Mouse (Mus musculus) neural tube, embryonic 14.5 days (tissue): ENCODE results near the gene Selenok. TPM values are rescaled to one million over a fixed set of nuclear protein-coding genes. Genes with fewer than 3 reads are reported as not detected.

ENCODE experiments used
- ATAC-seq: fragments of 200-750 bp; cut with Nextera tagmentation; 2 replicates; pipeline ENCODE4 v1.8.0; 2017; ENCODE audit warnings: low read depth, mild to moderate bottlenecking, moderate TSS enrichment, moderate library complexity
- H3K27ac ChIP-seq: fragments of 300-500 bp; sonication (generic); 2 replicates; pipeline ENCODE4 v1.5.1; 2014; ENCODE audit warnings: low read depth, mild to moderate bottlenecking, control low read depth, low read length, moderate library complexity, mixed read lengths
- H3K27me3 ChIP-seq: fragments of 300-500 bp; sonication (generic); 2 replicates; pipeline ENCODE4 v1.6.1; 2014; ENCODE audit warnings: low read length; ENCODE audit not compliant: control insufficient read depth, insufficient read depth
- H3K36me3 ChIP-seq: fragments of 300-500 bp; sonication (generic); 2 replicates; pipeline ENCODE4 v1.6.1; 2014; ENCODE audit warnings: low read length, mixed read lengths; ENCODE audit not compliant: control insufficient read depth, insufficient read depth
- H3K4me1 ChIP-seq: fragments of 300-500 bp; sonication (generic); 2 replicates; pipeline ENCODE4 v1.6.1; 2014; ENCODE audit warnings: low read length; ENCODE audit not compliant: control insufficient read depth, insufficient read depth
- H3K4me2 ChIP-seq: fragments of 300-500 bp; sonication (generic); 2 replicates; pipeline ENCODE4 v1.6.1; 2014; ENCODE audit warnings: mild to moderate bottlenecking, low read depth, low read length, control low read depth
- H3K4me3 ChIP-seq: fragments of 300-500 bp; sonication (generic); 2 replicates; pipeline ENCODE4 v1.5.1; 2014; ENCODE audit warnings: low read depth, low read length, control low read depth, mixed read lengths
- H3K9ac ChIP-seq: fragments of 300-500 bp; sonication (generic); replicated peaks from 2 replicates; pipeline ENCODE4 v1.6.1; 2014; ENCODE audit warnings: low read depth, mild to moderate bottlenecking, control low read depth, low read length, mixed read lengths
- H3K9me3 ChIP-seq: fragments of 300-500 bp; sonication (generic); 2 replicates; pipeline ENCODE4 v1.6.1; 2016; ENCODE audit warnings: low read length; ENCODE audit not compliant: control insufficient read depth
- WGBS: fragments of 180-500 bp; shearing (Covaris S2); extraction: QIAGEN DNeasy Blood & Tissue Kit; methylation state at CpG from one replicate; pipeline ENCODE4 v1.1.7; 2014; 5-methylcytosine and 5-hydroxymethylcytosine counted together
- polyA plus RNA-seq: library from polyadenylated mRNA; unstranded; fragments of >200 nt; fragmentation: Nextera tagmentation; extraction: Ambion mirVana; gene quantifications from 2 replicates; pipeline ENCODE4 v1.2.1, GENCODE M21; 2014

Gene Selenok
- polyA plus RNA-seq, 1 experiment from 2014 or later, result 315 TPM

GRCm38 (mm10) chr14:29987739-29988138 lies 19.6 kb downstream of the Selenok start:
- ATAC-seq, result no peak
- WGBS, result 92% methylated on average over 9 of the region's 9 CpGs
- H3K27me3 ChIP-seq, result no peaks in the 10 kb centered on the region

GRCm38 (mm10) chr14:29988337-29988736 lies 20.2 kb downstream of the Selenok start:
- Histone ChIP-seq H3K27ac (no peak overlapping the region), H3K9ac (no peak overlapping the region), H3K4me3 (no peak overlapping the region), H3K27me3 (no peaks in the 10 kb centered on the region), H3K9me3 (no peaks in the 10 kb centered on the region), H3K36me3 (peaks cover 92% of the 10 kb centered on the region), H3K4me2 (no peak overlapping the region), H3K4me1 (no peaks in the 10 kb centered on the region)
- no peak for ATAC-seq
- WGBS, result 94% methylated on average over 4 of the region's 4 CpGs

More at GRCm38 (mm10) chr14:29987739-29988138, 19.6 kb downstream of the Selenok start:
- Histone ChIP-seq H3K9ac (no peak overlapping the region), H3K9me3 (no peaks in the 10 kb centered on the region), H3K4me3 (no peak overlapping the region), H3K36me3 (peaks cover 92% of the 10 kb centered on the region), H3K4me2 (no peak overlapping the region), H3K4me1 (no peaks in the 10 kb centered on the region), H3K27ac (no peak overlapping the region)

GRCm38 (mm10) chr14:29994976-29995375 lies 26.9 kb downstream of the Selenok start:
- Histone ChIP-seq H3K9me3 (no peaks in the 10 kb centered on the region), H3K36me3 (peaks cover 60% of the 10 kb centered on the region), H3K4me2 (no peak overlapping the region), H3K27me3 (no peaks in the 10 kb centered on the region), H3K27ac (no peak overlapping the region), H3K4me3 (no peak overlapping the region), H3K9ac (no peak overlapping the region), H3K4me1 (no peaks in the 10 kb centered on the region)
- 91% methylated on average over 4 of the region's 4 CpGs for WGBS
- ATAC-seq, result no peak

GRCm38 (mm10) chr14:29996000-29996751 lies 28.1 kb downstream of the Selenok start:
- Histone ChIP-seq H3K4me3 (no peak overlapping the region), H3K9me3 (no peaks in the 10 kb centered on the region), H3K4me2 (no peak overlapping the region), H3K36me3 (peaks cover 52% of the 10 kb centered on the region), H3K27ac (no peak overlapping the region), H3K27me3 (no peaks in the 10 kb centered on the region), H3K4me1 (no peaks in the 10 kb centered on the region), H3K9ac (no peak overlapping the region)
- ATAC-seq, result no peak
- WGBS, result 93% methylated on average over 11 of the region's 11 CpGs

GRCm38 (mm10) chr14:29997345-29997744 lies 29.2 kb downstream of the Selenok start:
- Histone ChIP-seq H3K9me3 (no peaks in the 10 kb centered on the region), H3K4me1 (no peaks in the 10 kb centered on the region), H3K9ac (no peak overlapping the region), H3K4me3 (no peak overlapping the region), H3K27me3 (no peaks in the 10 kb centered on the region), H3K27ac (no peak overlapping the region), H3K4me2 (no peak overlapping the region), H3K36me3 (peaks cover 40% of the 10 kb centered on the region)
- ATAC-seq, result no peak

- no peak overlapping the region for H3K4me2 ChIP-seq
- ATAC-seq, result no peak
- H3K4me3 ChIP-seq, result no peak overlapping the region
- no peaks in the 10 kb centered on the region for H3K9me3 ChIP-seq
- peaks cover 24% of the 10 kb centered on the region for H3K36me3 ChIP-seq
- WGBS, result 73% methylated on average over 13 of the region's 13 CpGs
- H3K4me1 ChIP-seq, result no peaks in the 10 kb centered on the region
- H3K9ac ChIP-seq, result no peak overlapping the region
- no peaks in the 10 kb centered on the region for H3K27me3 ChIP-seq
- H3K27ac ChIP-seq, result no peak overlapping the region
Observed at GRCm38 (mm10) chr14:29998747-29999474, 30.8 kb downstream of the Selenok start.

GRCm38 (mm10) chr14:29999475-29999811 lies 31.3 kb downstream of the Selenok start:
- Histone ChIP-seq H3K27me3 (no peaks in the 10 kb centered on the region), H3K9me3 (no peaks in the 10 kb centered on the region), H3K36me3 (peaks cover 19% of the 10 kb centered on the region), H3K4me1 (no peaks in the 10 kb centered on the region), H3K4me2 (no peak overlapping the region), H3K27ac (no peak overlapping the region), H3K4me3 (no peak overlapping the region), H3K9ac (no peak overlapping the region)
- ATAC-seq, result no peak
- 86% methylated on average over 3 of the region's 3 CpGs for WGBS

GRCm38 (mm10) chr14:30008733-30009575 lies 40.8 kb downstream of the Selenok start, which contains the start of the genes Il17rb and Chdh:
TSS of gene Il17rb (minus strand) at chr14:30008896.
TSS of gene Chdh (plus strand) at chr14:30009023.
- Histone ChIP-seq H3K9me3 (no peaks in the 10 kb centered on the region), H3K36me3 (no peaks in the 10 kb centered on the region), H3K4me3 (peak within 1 kb of the TSS; percentile 44), H3K4me1 (peaks cover 5% of the 10 kb centered on the region), H3K9ac (peak within 1 kb of the TSS; percentile 60), H3K27me3 (no peaks in the 10 kb centered on the region), H3K4me2 (peak within 1 kb of the TSS; percentile 76), H3K27ac (no peak within 1 kb of the TSS)
- peak; percentile 71 for ATAC-seq
- 10% methylated on average over 54 of the region's 54 CpGs for WGBS
